Mouse (Mus musculus): ENCODE results near the gene Agr2. TPM values are rescaled to one million over a fixed set of nuclear protein-coding genes. Genes with fewer than 3 reads are reported as not detected.

The Agr2 gene
- total RNA-seq, 1 experiment = not detected

DNA sequence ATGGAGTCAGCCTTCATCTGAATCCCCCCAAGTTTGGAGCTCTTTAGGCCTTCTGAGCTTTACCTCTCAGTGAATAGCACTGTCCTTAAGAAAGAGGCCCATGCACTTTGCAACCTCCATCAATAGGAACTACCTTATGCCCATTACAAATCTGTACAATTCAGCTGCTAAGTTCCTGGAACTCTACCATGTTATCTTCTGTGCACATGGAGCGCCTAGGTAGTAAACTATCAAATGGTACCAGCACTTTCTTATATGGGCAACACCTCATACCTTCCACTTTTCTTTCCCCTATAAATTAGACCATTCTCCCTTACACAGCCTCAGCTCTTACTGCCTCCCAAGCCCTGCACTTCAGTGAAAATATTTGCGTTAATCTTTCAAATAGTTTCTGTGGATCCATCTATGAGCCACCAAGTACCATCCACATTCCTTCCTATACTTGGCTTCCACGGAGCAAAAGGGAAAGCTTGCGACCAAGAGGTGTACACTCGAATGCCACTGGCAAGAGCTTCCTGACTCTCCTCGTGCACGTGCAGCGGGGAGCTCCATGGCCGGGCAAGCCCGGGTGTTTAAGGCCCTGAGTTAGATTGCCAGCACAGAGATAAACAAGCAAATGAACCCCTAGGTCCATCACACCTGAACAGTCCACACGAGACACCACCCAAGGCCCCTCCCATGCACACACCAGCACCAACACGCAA lies 38.1 kb downstream of the Agr2 start:
- Histone ChIP-seq H3K9ac (ENCODE audit: insufficient read depth, low read depth, low read length, poor library complexity, severe bottlenecking) (no peak overlapping the region), H3K9me3 (ENCODE audit: control insufficient read depth, insufficient read depth, low read depth, low read length) (no peaks in the 10 kb centered on the region), H3K4me1 (ENCODE audit: control insufficient read depth in 2 of 2, insufficient read depth in 2 of 2, low read length in 2 of 2, poor library complexity in 1 of 2) (peaks cover 0 to 2% of the 10 kb centered on the region in 2 experiments; a peak in 1 of 4 replicates), H3K27ac (ENCODE audit: insufficient read depth, low read depth, low read length, poor library complexity, severe bottlenecking) (no peak overlapping the region), H3K4me3 (ENCODE audit: insufficient read depth in 1 of 2, low read depth in 1 of 2, low read length in 2 of 2, poor library complexity in 1 of 2, severe bottlenecking in 1 of 2) (no peak overlapping the region), H3K36me3 (ENCODE audit: control insufficient read depth, insufficient read depth, low read length, poor library complexity, severe bottlenecking) (no peaks in the 10 kb centered on the region)
- TF ChIP-seq ZC3H11A (IDR thresholded peaks at IDR 0.05; ENCODE audit: borderline replicate concordance, low read depth, low read length) = no peak
- no peak for TF ChIP-seq HCFC1 (IDR thresholded peaks at IDR 0.05; ENCODE audit: borderline replicate concordance, insufficient read depth, low read length)
- TF ChIP-seq ZNF384 (IDR thresholded peaks at IDR 0.05; ENCODE audit: low read depth, low read length) = no peak
- TF ChIP-seq MAFK (IDR thresholded peaks at IDR 0.05; ENCODE audit: insufficient read depth, low read depth, low read length) = no peak
- no peak for TF ChIP-seq CHD2 (IDR thresholded peaks at IDR 0.05; ENCODE audit: low read depth, low read length)
- no peak for DNase-seq (ENCODE audit: low read depth, low spot score)
- in situ Hi-C loops (cut with MboI; ENCODE audit: low sequenced_read_pairs in 2 of 2, unreplicated experiment in 2 of 2) = no loop called here

DNA sequence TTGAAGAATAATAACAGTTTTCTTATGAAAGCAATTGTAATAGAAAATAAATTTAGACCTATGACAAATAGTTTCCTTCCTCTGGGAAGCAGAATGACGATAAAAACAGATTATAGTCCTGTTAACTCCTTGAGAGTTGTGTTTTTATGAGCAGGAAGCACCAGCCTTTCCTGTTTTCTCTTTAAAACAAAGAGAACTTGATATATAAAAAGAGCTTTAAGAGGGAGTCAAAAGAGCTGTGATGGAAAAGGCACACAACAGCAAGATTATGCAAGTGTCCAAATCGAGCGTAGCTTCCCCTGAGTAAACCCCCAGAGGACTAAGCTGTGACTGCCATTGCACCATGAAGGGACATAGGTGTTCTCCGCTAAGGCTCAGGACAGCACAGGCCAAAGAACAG lies 39.7 kb downstream of the Agr2 start:
- in situ Hi-C loops (cut with MboI; ENCODE audit: low sequenced_read_pairs in 2 of 2, unreplicated experiment in 2 of 2) = no loop called here
- peaks cover 0 to 2% of the 10 kb centered on the region in 2 experiments; a peak in 1 of 4 replicates for H3K4me1 ChIP-seq (ENCODE audit: control insufficient read depth in 2 of 2, insufficient read depth in 2 of 2, low read length in 2 of 2, poor library complexity in 1 of 2)
- no peaks in the 10 kb centered on the region for H3K36me3 ChIP-seq (ENCODE audit: control insufficient read depth, insufficient read depth, low read length, poor library complexity, severe bottlenecking)
- no peak overlapping the region for H3K27ac ChIP-seq (ENCODE audit: insufficient read depth, low read depth, low read length, poor library complexity, severe bottlenecking)
- no peak for TF ChIP-seq CHD2 (IDR thresholded peaks at IDR 0.05; ENCODE audit: low read depth, low read length)
- no peak for TF ChIP-seq ZC3H11A (IDR thresholded peaks at IDR 0.05; ENCODE audit: borderline replicate concordance, low read depth, low read length)
- TF ChIP-seq MAFK (IDR thresholded peaks at IDR 0.05; ENCODE audit: insufficient read depth, low read depth, low read length) = no peak
- no peak for TF ChIP-seq HCFC1 (IDR thresholded peaks at IDR 0.05; ENCODE audit: borderline replicate concordance, insufficient read depth, low read length)
- no peak for TF ChIP-seq ZNF384 (IDR thresholded peaks at IDR 0.05; ENCODE audit: low read depth, low read length)
- H3K9me3 ChIP-seq (ENCODE audit: control insufficient read depth, insufficient read depth, low read depth, low read length) = no peaks in the 10 kb centered on the region
- DNase-seq (ENCODE audit: low read depth, low spot score) = no peak
- H3K4me3 ChIP-seq (ENCODE audit: insufficient read depth in 1 of 2, low read depth in 1 of 2, low read length in 2 of 2, poor library complexity in 1 of 2, severe bottlenecking in 1 of 2) = no peak overlapping the region
- H3K9ac ChIP-seq (ENCODE audit: insufficient read depth, low read depth, low read length, poor library complexity, severe bottlenecking) = no peak overlapping the region

DNA sequence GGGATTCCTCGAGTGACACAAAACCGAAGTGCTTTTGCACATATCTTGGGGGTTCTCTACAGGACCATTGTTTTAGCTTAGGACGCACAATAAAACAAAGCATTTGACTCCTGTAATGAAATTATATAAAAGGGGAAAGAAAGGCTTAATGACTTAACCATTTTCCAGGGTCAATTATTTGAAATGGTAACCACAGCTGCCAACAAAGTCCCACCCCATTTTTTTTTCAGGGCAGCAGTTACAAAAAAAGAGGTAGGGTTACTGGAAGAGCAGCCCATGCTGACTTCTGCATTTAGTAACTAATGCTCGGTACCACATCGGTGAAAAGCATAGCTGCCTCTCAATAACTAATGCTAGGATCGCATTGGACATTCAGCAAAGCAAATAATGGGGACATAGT lies 42.8 kb downstream of the Agr2 start:
- no peaks in the 10 kb centered on the region for H3K36me3 ChIP-seq (ENCODE audit: control insufficient read depth, insufficient read depth, low read length, poor library complexity, severe bottlenecking)
- TF ChIP-seq ZC3H11A (IDR thresholded peaks at IDR 0.05; ENCODE audit: borderline replicate concordance, low read depth, low read length) = no peak
- no peak for TF ChIP-seq CHD2 (IDR thresholded peaks at IDR 0.05; ENCODE audit: low read depth, low read length)
- TF ChIP-seq ZNF384 (IDR thresholded peaks at IDR 0.05; ENCODE audit: low read depth, low read length) = no peak
- no peak for TF ChIP-seq MAFK (IDR thresholded peaks at IDR 0.05; ENCODE audit: insufficient read depth, low read depth, low read length)
- TF ChIP-seq HCFC1 (IDR thresholded peaks at IDR 0.05; ENCODE audit: borderline replicate concordance, insufficient read depth, low read length) = no peak
- no peaks in the 10 kb centered on the region for H3K9me3 ChIP-seq (ENCODE audit: control insufficient read depth, insufficient read depth, low read depth, low read length)
- H3K4me3 ChIP-seq (ENCODE audit: insufficient read depth in 1 of 2, low read depth in 1 of 2, low read length in 2 of 2, poor library complexity in 1 of 2, severe bottlenecking in 1 of 2) = no peak overlapping the region
- H3K4me1 ChIP-seq (ENCODE audit: control insufficient read depth in 2 of 2, insufficient read depth in 2 of 2, low read length in 2 of 2, poor library complexity in 1 of 2) = no peaks in the 10 kb centered on the region
- no peak overlapping the region for H3K9ac ChIP-seq (ENCODE audit: insufficient read depth, low read depth, low read length, poor library complexity, severe bottlenecking)
- in situ Hi-C loops (cut with MboI; ENCODE audit: low sequenced_read_pairs in 2 of 2, unreplicated experiment in 2 of 2) = no loop called here
- DNase-seq (ENCODE audit: low read depth, low spot score) = no peak
- H3K27ac ChIP-seq (ENCODE audit: insufficient read depth, low read depth, low read length, poor library complexity, severe bottlenecking) = no peak overlapping the region

DNA sequence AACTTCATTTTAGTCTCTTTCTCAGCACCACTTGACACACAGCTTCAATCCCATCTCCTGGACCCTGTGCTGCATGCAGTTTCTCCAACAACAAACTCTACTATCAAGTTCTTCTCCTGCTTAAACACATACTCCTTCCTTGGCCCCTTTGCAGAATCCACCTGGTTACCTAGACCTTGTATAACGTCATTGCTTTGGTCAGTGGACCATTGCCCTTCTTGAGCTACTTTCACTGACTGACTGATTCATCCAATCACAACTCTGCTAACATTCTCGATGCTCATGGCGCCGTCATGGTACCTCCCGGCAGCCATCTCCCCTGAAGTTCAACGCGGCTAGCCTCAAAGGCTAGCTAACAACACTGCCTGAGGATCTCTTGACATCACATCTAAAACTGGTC lies 43.4 kb downstream of the Agr2 start:
- Histone ChIP-seq H3K36me3 (ENCODE audit: control insufficient read depth, insufficient read depth, low read length, poor library complexity, severe bottlenecking) (no peaks in the 10 kb centered on the region), H3K9ac (ENCODE audit: insufficient read depth, low read depth, low read length, poor library complexity, severe bottlenecking) (no peak overlapping the region), H3K9me3 (ENCODE audit: control insufficient read depth, insufficient read depth, low read depth, low read length) (no peaks in the 10 kb centered on the region), H3K27ac (ENCODE audit: insufficient read depth, low read depth, low read length, poor library complexity, severe bottlenecking) (no peak overlapping the region), H3K4me3 (ENCODE audit: insufficient read depth in 1 of 2, low read depth in 1 of 2, low read length in 2 of 2, poor library complexity in 1 of 2, severe bottlenecking in 1 of 2) (no peak overlapping the region), H3K4me1 (ENCODE audit: control insufficient read depth in 2 of 2, insufficient read depth in 2 of 2, low read length in 2 of 2, poor library complexity in 1 of 2) (no peaks in the 10 kb centered on the region)
- TF ChIP-seq ZNF384 (IDR thresholded peaks at IDR 0.05; ENCODE audit: low read depth, low read length) (no peak), CHD2 (IDR thresholded peaks at IDR 0.05; ENCODE audit: low read depth, low read length) (no peak), MAFK (IDR thresholded peaks at IDR 0.05; ENCODE audit: insufficient read depth, low read depth, low read length) (no peak), HCFC1 (IDR thresholded peaks at IDR 0.05; ENCODE audit: borderline replicate concordance, insufficient read depth, low read length) (no peak), ZC3H11A (IDR thresholded peaks at IDR 0.05; ENCODE audit: borderline replicate concordance, low read depth, low read length) (no peak)
- in situ Hi-C loops (cut with MboI; ENCODE audit: low sequenced_read_pairs in 2 of 2, unreplicated experiment in 2 of 2) = no loop called here
- DNase-seq (ENCODE audit: low read depth, low spot score) = no peak
